Mouse (Mus musculus) stomach, embryonic 16.5 days (tissue): Measurements from ENCODE around the gene Dnmt3a. TPM values are rescaled to one million over a fixed set of nuclear protein-coding genes. Genes with fewer than 3 reads are reported as not detected.
A peak's percentile ranks its signal among the peaks of the same experiment; 100 is the strongest.

Source experiments
- ATAC-seq: fragments of 200-750 bp; cut with Nextera tagmentation; 2 replicates; pipeline ENCODE4 v1.8.0; 2017; ENCODE audit warnings: moderate number of reproducible peaks, moderate TSS enrichment; ENCODE audit not compliant: insufficient read depth, low FRiP score
- H3K27ac ChIP-seq: fragments of 300-500 bp; sonication (generic); 2 replicates; pipeline ENCODE4 v1.5.1; 2014; ENCODE audit warnings: low read length
- H3K27me3 ChIP-seq: fragments of 300-500 bp; sonication (generic); 2 replicates; pipeline ENCODE4 v1.6.1; 2014; ENCODE audit warnings: low read length, control low read depth, mixed read lengths; ENCODE audit not compliant: control insufficient read depth, insufficient read depth
- H3K36me3 ChIP-seq: fragments of 300-500 bp; sonication (generic); 2 replicates; pipeline ENCODE4 v1.6.1; 2014; ENCODE audit warnings: low read length; ENCODE audit not compliant: control insufficient read depth, insufficient read depth
- H3K4me1 ChIP-seq: fragments of 300-500 bp; sonication (generic); 2 replicates; pipeline ENCODE4 v1.6.1; 2014; ENCODE audit warnings: low read length, control low read depth, mixed read lengths; ENCODE audit not compliant: control insufficient read depth, insufficient read depth
- H3K4me2 ChIP-seq: fragments of 300-500 bp; sonication (generic); 2 replicates; pipeline ENCODE4 v1.6.1; 2014; ENCODE audit warnings: low read depth, low read length, mixed read lengths
- H3K4me3 ChIP-seq: fragments of 300-500 bp; sonication (generic); replicated peaks from 2 replicates; pipeline ENCODE4 v1.5.1; 2014; ENCODE audit warnings: mild to moderate bottlenecking, low read length
- H3K9ac ChIP-seq: fragments of 300-500 bp; sonication (generic); 2 replicates; pipeline ENCODE4 v1.6.1; 2014; ENCODE audit warnings: low read length
- H3K9me3 ChIP-seq: fragments of 300-500 bp; sonication (generic); replicated peaks from 2 replicates; pipeline ENCODE4 v1.6.1; 2016; ENCODE audit warnings: low read length, control low read depth; ENCODE audit not compliant: control insufficient read depth
- WGBS: fragments of 180-500 bp; shearing (Covaris S2); extraction: QIAGEN DNeasy Blood & Tissue Kit; methylation state at CpG from one replicate; pipeline ENCODE4 v1.1.7; 2014; 5-methylcytosine and 5-hydroxymethylcytosine counted together
- polyA plus RNA-seq: library from polyadenylated mRNA; unstranded; fragments of >200 nt; fragmentation: Nextera tagmentation; extraction: Ambion mirVana; gene quantifications from 2 replicates; pipeline ENCODE4 v1.2.1, GENCODE M21; 2015

The Dnmt3a gene
- polyA plus RNA-seq, 1 experiment from 2014 or later, result 60.4 TPM

DNA sequence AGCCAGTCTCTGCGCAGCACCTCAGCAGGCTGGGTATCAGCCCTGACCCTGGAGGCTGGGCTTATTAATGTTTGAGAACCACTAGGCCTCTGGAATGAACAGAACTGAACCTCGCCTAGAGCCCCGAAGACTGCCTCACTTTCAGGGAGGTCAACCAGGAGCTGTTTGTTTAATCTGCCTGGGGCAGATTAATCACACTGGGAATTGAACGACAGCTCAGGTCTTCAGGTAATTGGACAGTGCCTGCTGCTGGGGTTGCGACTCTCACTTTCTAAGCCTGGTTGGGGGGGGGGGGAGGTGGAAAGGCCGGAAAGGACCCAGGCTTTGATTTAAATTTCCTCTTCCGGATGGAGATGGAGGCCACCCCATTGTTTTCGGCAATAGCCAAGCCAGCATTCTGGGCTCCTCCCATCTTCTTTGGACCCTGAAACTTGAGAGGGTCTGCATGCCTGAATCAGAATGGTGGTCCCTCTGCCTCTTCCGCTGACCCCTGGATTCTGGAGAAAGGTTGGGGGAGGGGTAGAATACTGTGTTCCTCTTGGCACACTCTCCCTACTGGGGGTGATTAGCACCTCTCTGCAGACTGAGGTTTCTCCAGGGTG lies 79.2 kb downstream of the Dnmt3a start:
- no peak for ATAC-seq
- H3K36me3 ChIP-seq, result 0 out of 2 replicates have a peak, but pooled peaks cover 4% of the 10 kb centered on the region
- 27% methylated on average over 9 of the region's 9 CpGs for WGBS
- H3K27me3 ChIP-seq, result no peaks in the 10 kb centered on the region
- H3K4me2 ChIP-seq, result no peak overlapping the region
- no peak overlapping the region for H3K27ac ChIP-seq
- H3K9me3 ChIP-seq, result no peaks in the 10 kb centered on the region
- H3K4me3 ChIP-seq, result no peak overlapping the region
- H3K9ac ChIP-seq, result no peak overlapping the region
- peaks cover 48% of the 10 kb centered on the region for H3K4me1 ChIP-seq

- ATAC-seq, result no peak
- Histone ChIP-seq H3K4me3 (no peak overlapping the region), H3K36me3 (0 out of 2 replicates have a peak, but pooled peaks cover 4% of the 10 kb centered on the region), H3K27me3 (no peaks in the 10 kb centered on the region), H3K9me3 (no peaks in the 10 kb centered on the region), H3K9ac (no peak overlapping the region), H3K4me2 (no peak overlapping the region), H3K27ac (0 out of 2 replicates have a peak overlapping the region, but pooled peaks have one; percentile 71), H3K4me1 (peaks cover 57% of the 10 kb centered on the region)
- WGBS, result 49% methylated on average over 2 of the region's 2 CpGs
Measured at GRCm38 (mm10) chr12:3886601-3887000, 80.8 kb downstream of the Dnmt3a start.

GRCm38 (mm10) chr12:3887515-3888325 lies 81.9 kb downstream of the Dnmt3a start:
- Histone ChIP-seq H3K9ac (no peak overlapping the region), H3K36me3 (no peaks in the 10 kb centered on the region), H3K4me1 (peaks cover 68% of the 10 kb centered on the region), H3K4me3 (no peak overlapping the region), H3K27me3 (no peaks in the 10 kb centered on the region), H3K27ac (peak overlapping the region; percentile 71), H3K4me2 (0 out of 2 replicates have a peak overlapping the region, but pooled peaks have one; percentile 9), H3K9me3 (no peaks in the 10 kb centered on the region)
- WGBS, result 22% methylated on average over 4 of the region's 4 CpGs
- peak; percentile 26; the same call in 1 of the 2 replicates for ATAC-seq

- Histone ChIP-seq H3K9me3 (no peaks in the 10 kb centered on the region), H3K36me3 (no peaks in the 10 kb centered on the region), H3K9ac (no peak overlapping the region), H3K27ac (no peak overlapping the region), H3K27me3 (no peaks in the 10 kb centered on the region), H3K4me3 (no peak overlapping the region), H3K4me2 (no peak overlapping the region), H3K4me1 (peaks cover 64% of the 10 kb centered on the region)
- no peak for ATAC-seq
- 50% methylated on average over 7 of the region's 7 CpGs for WGBS
Measured at GRCm38 (mm10) chr12:3889875-3890635, 84.2 kb downstream of the Dnmt3a start.

GRCm38 (mm10) chr12:3890753-3891751 lies 85.2 kb downstream of the Dnmt3a start:
- H3K27ac ChIP-seq, result peak overlapping the region; percentile 72
- peak; percentile 76 for ATAC-seq
- H3K36me3 ChIP-seq, result peaks cover 3% of the 10 kb centered on the region; the same call in 1 of the 2 replicates
- WGBS, result 3% methylated on average over 42 of the region's 45 CpGs
- no peaks in the 10 kb centered on the region for H3K9me3 ChIP-seq
- H3K9ac ChIP-seq, result peak overlapping the region; percentile 77
- H3K4me1 ChIP-seq, result peaks cover 56% of the 10 kb centered on the region
- H3K27me3 ChIP-seq, result no peaks in the 10 kb centered on the region
- peak overlapping the region; percentile 84 for H3K4me2 ChIP-seq
- H3K4me3 ChIP-seq, result peak overlapping the region; percentile 53

DNA sequence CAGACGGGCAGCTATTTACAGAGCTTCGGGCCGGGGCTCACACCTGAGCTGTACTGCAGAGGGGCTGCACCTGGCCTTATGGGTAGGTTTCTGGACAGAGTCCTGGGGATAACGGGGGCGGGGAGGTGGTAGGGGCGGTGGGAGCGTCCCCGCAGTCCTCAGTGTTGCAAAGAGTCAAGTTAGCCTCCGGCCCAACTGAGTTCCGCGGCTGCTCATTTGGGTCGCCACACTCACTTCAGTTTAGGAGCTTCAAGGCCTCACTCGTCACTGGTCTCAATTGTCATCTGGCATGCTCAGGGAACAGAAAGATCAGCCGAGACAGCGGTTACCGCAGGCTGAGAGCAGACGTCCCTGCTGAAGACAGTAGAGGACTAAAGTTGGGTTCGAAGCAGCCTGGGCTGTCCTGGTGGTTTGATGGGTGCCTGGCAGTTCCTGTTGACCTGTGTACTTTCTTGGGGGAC lies 86.0 kb downstream of the Dnmt3a start:
- Histone ChIP-seq H3K4me1 (peaks cover 48% of the 10 kb centered on the region), H3K9ac (peak overlapping the region; percentile 77), H3K27me3 (no peaks in the 10 kb centered on the region), H3K4me3 (peak overlapping the region; percentile 53), H3K36me3 (peaks cover 11% of the 10 kb centered on the region), H3K9me3 (no peaks in the 10 kb centered on the region), H3K27ac (peak overlapping the region; percentile 72), H3K4me2 (peak overlapping the region; percentile 84)
- WGBS, result 7% methylated on average over 17 of the region's 18 CpGs
- peak; percentile 34; the same call in 1 of the 2 replicates for ATAC-seq

- Histone ChIP-seq H3K27me3 (no peaks in the 10 kb centered on the region), H3K4me3 (peak overlapping the region; percentile 53), H3K9ac (peak overlapping the region; percentile 77), H3K4me2 (peak overlapping the region; percentile 84), H3K9me3 (no peaks in the 10 kb centered on the region), H3K27ac (peak overlapping the region; percentile 72), H3K36me3 (peaks cover 17% of the 10 kb centered on the region), H3K4me1 (peaks cover 42% of the 10 kb centered on the region)
- 13% methylated on average over 15 of the region's 15 CpGs for WGBS
- no peak for ATAC-seq
Measured at GRCm38 (mm10) chr12:3892240-3893059, 86.6 kb downstream of the Dnmt3a start.
